Mouse (Mus musculus): ENCODE measurements around the gene Fdps. TPM values are rescaled to one million over a fixed set of nuclear protein-coding genes. Genes with fewer than 3 reads are reported as not detected.

Fdps gene
- polyA plus RNA-seq, 1 experiment: 58.1 TPM

- no peak for TF ChIP-seq POLR2A (IDR thresholded peaks at IDR 0.05; ENCODE audit: control insufficient read depth, extremely low read depth, insufficient read depth, low read length, poor library complexity)
- TF ChIP-seq CTCF (IDR thresholded peaks at IDR 0.05; ENCODE audit: borderline replicate concordance, control insufficient read depth, extremely low read depth, insufficient read depth, low read length, poor library complexity): no peak
- H3K4me3 ChIP-seq (ENCODE audit: control insufficient read depth, insufficient read depth, low read length): no peak overlapping the region
Observed at GRCm38 (mm10) chr3:89107545-89107944, 5.8 kb upstream of the Fdps start.

GRCm38 (mm10) chr3:89106881-89107280, 5.1 kb upstream of the Fdps start:
- H3K4me3 ChIP-seq (ENCODE audit: control insufficient read depth, insufficient read depth, low read length): no peak overlapping the region
- H3K36me3 ChIP-seq (ENCODE audit: control insufficient read depth, insufficient read depth, low read length): no peaks in the 10 kb centered on the region
- H3K27me3 ChIP-seq (ENCODE audit: control insufficient read depth, insufficient read depth, low read length): no peaks in the 10 kb centered on the region
- DNase-seq: no peak
- H3K27ac ChIP-seq (ENCODE audit: control insufficient read depth, insufficient read depth, low read length): no peak overlapping the region
- no peak for TF ChIP-seq POLR2A (IDR thresholded peaks at IDR 0.05; ENCODE audit: control insufficient read depth, extremely low read depth, insufficient read depth, low read length, poor library complexity)
- no peak for TF ChIP-seq CTCF (IDR thresholded peaks at IDR 0.05; ENCODE audit: borderline replicate concordance, control insufficient read depth, extremely low read depth, insufficient read depth, low read length, poor library complexity)
- H3K4me1 ChIP-seq (replicated peaks; ENCODE audit: control insufficient read depth, insufficient read depth, low read length): no peaks in the 10 kb centered on the region

More at GRCm38 (mm10) chr3:89107545-89107944, 5.8 kb upstream of the Fdps start:
- Histone ChIP-seq H3K27me3 (ENCODE audit: control insufficient read depth, insufficient read depth, low read length) (no peaks in the 10 kb centered on the region), H3K36me3 (ENCODE audit: control insufficient read depth, insufficient read depth, low read length) (no peaks in the 10 kb centered on the region), H3K27ac (ENCODE audit: control insufficient read depth, insufficient read depth, low read length) (no peak overlapping the region), H3K4me1 (replicated peaks; ENCODE audit: control insufficient read depth, insufficient read depth, low read length) (no peaks in the 10 kb centered on the region)
- WGBS: 88% methylated on average over 3 of the region's 3 CpGs
- DNase-seq: no peak

- WGBS: 78% methylated on average over 4 of the region's 4 CpGs
Observed at GRCm38 (mm10) chr3:89103291-89103595, 1.5 kb upstream of the Fdps start.

GRCm38 (mm10) chr3:89102495-89103290, 934 bp upstream of the Fdps start:
- Histone ChIP-seq H3K27me3 (ENCODE audit: control insufficient read depth, insufficient read depth, low read length) (no peaks in the 10 kb centered on the region), H3K36me3 (ENCODE audit: control insufficient read depth, insufficient read depth, low read length) (no peaks in the 10 kb centered on the region), H3K27ac (ENCODE audit: control insufficient read depth, insufficient read depth, low read length) (no peak overlapping the region), H3K4me1 (replicated peaks; ENCODE audit: control insufficient read depth, insufficient read depth, low read length) (peaks cover 4% of the 10 kb centered on the region), H3K4me3 (ENCODE audit: control insufficient read depth, insufficient read depth, low read length) (no peak overlapping the region)
- DNase-seq: no peak
- TF ChIP-seq CTCF (IDR thresholded peaks at IDR 0.05; ENCODE audit: borderline replicate concordance, control insufficient read depth, extremely low read depth, insufficient read depth, low read length, poor library complexity) (no peak), POLR2A (IDR thresholded peaks at IDR 0.05; ENCODE audit: control insufficient read depth, extremely low read depth, insufficient read depth, low read length, poor library complexity) (no peak)
- 70% methylated on average over 12 of the region's 12 CpGs for WGBS

More at GRCm38 (mm10) chr3:89103291-89103595, 1.5 kb upstream of the Fdps start:
- H3K36me3 ChIP-seq (ENCODE audit: control insufficient read depth, insufficient read depth, low read length): no peaks in the 10 kb centered on the region
- no peak for DNase-seq
- TF ChIP-seq POLR2A (IDR thresholded peaks at IDR 0.05; ENCODE audit: control insufficient read depth, extremely low read depth, insufficient read depth, low read length, poor library complexity) (no peak), CTCF (IDR thresholded peaks at IDR 0.05; ENCODE audit: borderline replicate concordance, control insufficient read depth, extremely low read depth, insufficient read depth, low read length, poor library complexity) (no peak)
- no peak overlapping the region for H3K27ac ChIP-seq (ENCODE audit: control insufficient read depth, insufficient read depth, low read length)
- no peak overlapping the region for H3K4me3 ChIP-seq (ENCODE audit: control insufficient read depth, insufficient read depth, low read length)
- H3K4me1 ChIP-seq (replicated peaks; ENCODE audit: control insufficient read depth, insufficient read depth, low read length): peaks cover 4% of the 10 kb centered on the region
- H3K27me3 ChIP-seq (ENCODE audit: control insufficient read depth, insufficient read depth, low read length): no peaks in the 10 kb centered on the region

- Histone ChIP-seq H3K27me3 (ENCODE audit: control insufficient read depth, insufficient read depth, low read length) (no peaks in the 10 kb centered on the region), H3K36me3 (ENCODE audit: control insufficient read depth, insufficient read depth, low read length) (no peaks in the 10 kb centered on the region), H3K4me3 (ENCODE audit: control insufficient read depth, insufficient read depth, low read length) (peak overlapping the region; percentile 71), H3K4me1 (replicated peaks; ENCODE audit: control insufficient read depth, insufficient read depth, low read length) (peaks cover 4% of the 10 kb centered on the region), H3K27ac (ENCODE audit: control insufficient read depth, insufficient read depth, low read length) (peak overlapping the region; percentile 19; the same call in 1 of the 2 replicates)
- no peak for DNase-seq
- TF ChIP-seq POLR2A (IDR thresholded peaks at IDR 0.05; ENCODE audit: control insufficient read depth, extremely low read depth, insufficient read depth, low read length, poor library complexity) (no peak), CTCF (IDR thresholded peaks at IDR 0.05; ENCODE audit: borderline replicate concordance, control insufficient read depth, extremely low read depth, insufficient read depth, low read length, poor library complexity) (no peak)
- WGBS: 0% methylated on average over 19 of the region's 19 CpGs
Observed at GRCm38 (mm10) chr3:89101459-89101811, 324 bp downstream of the Fdps start.

- H3K4me3 ChIP-seq (ENCODE audit: control insufficient read depth, insufficient read depth, low read length): peak within 1 kb of the TSS; percentile 71
- TF ChIP-seq POLR2A (IDR thresholded peaks at IDR 0.05; ENCODE audit: control insufficient read depth, extremely low read depth, insufficient read depth, low read length, poor library complexity) (no peak), CTCF (IDR thresholded peaks at IDR 0.05; ENCODE audit: borderline replicate concordance, control insufficient read depth, extremely low read depth, insufficient read depth, low read length, poor library complexity) (no peak)
- H3K36me3 ChIP-seq (ENCODE audit: control insufficient read depth, insufficient read depth, low read length): no peaks in the 10 kb centered on the region
- H3K27ac ChIP-seq (ENCODE audit: control insufficient read depth, insufficient read depth, low read length): peak within 1 kb of the TSS; percentile 19; the same call in 1 of the 2 replicates
- 52% methylated on average over 7 of the region's 7 CpGs for WGBS
- no peak for DNase-seq
- H3K4me1 ChIP-seq (replicated peaks; ENCODE audit: control insufficient read depth, insufficient read depth, low read length): peaks cover 4% of the 10 kb centered on the region
- no peaks in the 10 kb centered on the region for H3K27me3 ChIP-seq (ENCODE audit: control insufficient read depth, insufficient read depth, low read length)
Observed at GRCm38 (mm10) chr3:89100811-89101210, 948 bp downstream of the Fdps start, which contains the start of gene Gm43738. Gene Gm43738, minus strand, starts transcription at chr3:89101099.

Measured in thymus, adult 2 months (tissue).